Mouse (Mus musculus) cerebellum, adult 2 months (tissue): ENCODE results near the gene Wrap73.

ENCODE experiments used
- CTCF ChIP-seq: fragments of 200-500 bp; IDR thresholded peaks from 2 replicates; pipeline ENCODE4 v1.5.1; 2011; ENCODE audit warnings: low read depth, mild to moderate bottlenecking, control low read depth, low read length, moderate library complexity, borderline replicate concordance; ENCODE audit not compliant: insufficient read depth
- POLR2A ChIP-seq: fragments of 200-500 bp; IDR thresholded peaks from 2 replicates; pipeline ENCODE4 v1.6.1; 2011; ENCODE audit warnings: low read length, control low read depth, borderline replicate concordance; ENCODE audit not compliant: insufficient read depth

GRCm38 (mm10) chr4:154118782-154119181 is 23.4 kb upstream of the Wrap73 start:
- TF ChIP-seq CTCF, result no peak
- TF ChIP-seq POLR2A, result no peak
